Mouse (Mus musculus) testis, adult 2 months (tissue): ENCODE data around the gene Caln1. TPM values are rescaled to one million over a fixed set of nuclear protein-coding genes. Genes with fewer than 3 reads are reported as not detected.

ENCODE experiments used
- H3K27ac ChIP-seq: fragments of 200-500 bp; 2 replicates; pipeline ENCODE4 v1.5.1; 2012; ENCODE audit warnings: low read depth, low read length; ENCODE audit not compliant: control insufficient read depth, insufficient read depth
- H3K27me3 ChIP-seq: fragments of 200-500 bp; 2 replicates; pipeline ENCODE4 v1.6.1; 2012; ENCODE audit warnings: mild to moderate bottlenecking, low read length, moderate library complexity; ENCODE audit not compliant: control insufficient read depth, insufficient read depth
- H3K36me3 ChIP-seq: fragments of 200-500 bp; 2 replicates; pipeline ENCODE4 v1.6.1; 2012; ENCODE audit warnings: mild to moderate bottlenecking, low read length; ENCODE audit not compliant: control insufficient read depth, insufficient read depth
- H3K4me1 ChIP-seq: fragments of 200-500 bp; 2 replicates; pipeline ENCODE4 v1.6.1; 2012; ENCODE audit warnings: low read length; ENCODE audit not compliant: control insufficient read depth, insufficient read depth
- H3K4me3 ChIP-seq: fragments of 200-500 bp; 2 replicates; pipeline ENCODE4 v1.5.1; 2012; ENCODE audit warnings: low read depth, mild to moderate bottlenecking, low read length, moderate library complexity, mixed read lengths; ENCODE audit not compliant: control insufficient read depth
- CTCF ChIP-seq: fragments of 200-500 bp; IDR thresholded peaks from 2 replicates; pipeline ENCODE4 v1.5.1; 2012; ENCODE audit warnings: low read depth, mild to moderate bottlenecking, inconsistent platforms, low read length, moderate library complexity; ENCODE audit not compliant: control insufficient read depth, insufficient read depth, insufficient replicate concordance
- POLR2A ChIP-seq: fragments of 200-500 bp; IDR thresholded peaks from 2 replicates; pipeline ENCODE4 v1.6.1; 2012; ENCODE audit warnings: low read depth, mild to moderate bottlenecking, inconsistent platforms, low read length, moderate library complexity; ENCODE audit not compliant: control insufficient read depth
- polyA plus RNA-seq: library from polyadenylated mRNA; depleted of rRNA; stranded (reverse); fragments of >200 nt; gene quantifications from 2 replicates; pipeline ENCODE4 v1.2.3, GENCODE M21; 2012

Caln1 gene
- polyA plus RNA-seq, 1 experiment: 1.3 TPM

- Histone ChIP-seq H3K4me3 (no peak overlapping the region), H3K27ac (no peak overlapping the region), H3K27me3 (no peaks in the 10 kb centered on the region), H3K4me1 (no peaks in the 10 kb centered on the region), H3K36me3 (no peaks in the 10 kb centered on the region)
- TF ChIP-seq CTCF (no peak), POLR2A (no peak)
These were observed 342.4 kb downstream of the Caln1 start for GRCm38 (mm10) chr5:130711643-130712042.

GRCm38 (mm10) chr5:130712281-130712680, 343.0 kb downstream of the Caln1 start:
- no peak overlapping the region for H3K27ac ChIP-seq
- H3K27me3 ChIP-seq: no peaks in the 10 kb centered on the region
- TF ChIP-seq CTCF (no peak), POLR2A (no peak)
- H3K4me1 ChIP-seq: no peaks in the 10 kb centered on the region
- no peaks in the 10 kb centered on the region for H3K36me3 ChIP-seq
- no peak overlapping the region for H3K4me3 ChIP-seq

- no peaks in the 10 kb centered on the region for H3K36me3 ChIP-seq
- no peaks in the 10 kb centered on the region for H3K27me3 ChIP-seq
- TF ChIP-seq POLR2A: no peak
- TF ChIP-seq CTCF: no peak
- H3K4me3 ChIP-seq: no peak overlapping the region
- no peaks in the 10 kb centered on the region for H3K4me1 ChIP-seq
- H3K27ac ChIP-seq: no peak overlapping the region
These were observed 345.9 kb downstream of the Caln1 start for GRCm38 (mm10) chr5:130715181-130715580.

- no peak overlapping the region for H3K27ac ChIP-seq
- no peaks in the 10 kb centered on the region for H3K27me3 ChIP-seq
- H3K4me1 ChIP-seq: no peaks in the 10 kb centered on the region
- H3K4me3 ChIP-seq: no peak overlapping the region
- TF ChIP-seq CTCF (peak; percentile 70), POLR2A (no peak)
- no peaks in the 10 kb centered on the region for H3K36me3 ChIP-seq
These were observed 349.1 kb downstream of the Caln1 start for GRCm38 (mm10) chr5:130718385-130718784.

GRCm38 (mm10) chr5:130742171-130742570, 372.9 kb downstream of the Caln1 start:
- H3K27ac ChIP-seq: no peak overlapping the region
- H3K4me1 ChIP-seq: no peaks in the 10 kb centered on the region
- no peaks in the 10 kb centered on the region for H3K27me3 ChIP-seq
- TF ChIP-seq CTCF (no peak), POLR2A (no peak)
- H3K4me3 ChIP-seq: no peak overlapping the region
- H3K36me3 ChIP-seq: no peaks in the 10 kb centered on the region

GRCm38 (mm10) chr5:130757517-130757916, 388.3 kb downstream of the Caln1 start:
- H3K36me3 ChIP-seq: no peaks in the 10 kb centered on the region
- TF ChIP-seq CTCF: peak; percentile 29; the same call in 1 of the 2 replicates
- TF ChIP-seq POLR2A: no peak
- H3K4me3 ChIP-seq: no peak overlapping the region
- no peaks in the 10 kb centered on the region for H3K27me3 ChIP-seq
- H3K4me1 ChIP-seq: no peaks in the 10 kb centered on the region
- H3K27ac ChIP-seq: no peak overlapping the region

- TF ChIP-seq CTCF: no peak
- TF ChIP-seq POLR2A: no peak
- Histone ChIP-seq H3K27me3 (no peaks in the 10 kb centered on the region), H3K36me3 (no peaks in the 10 kb centered on the region), H3K27ac (no peak overlapping the region), H3K4me3 (no peak overlapping the region), H3K4me1 (no peaks in the 10 kb centered on the region)
These were observed 396.5 kb downstream of the Caln1 start for GRCm38 (mm10) chr5:130765784-130766183.
